Mouse (Mus musculus): ENCODE measurements around the gene Cblc.

Cblc gene

GRCm38 (mm10) chr7:19796697-19797588 lies at the start of gene Cblc:
TSS of gene Cblc (minus strand) at chr7:19796809.
- peak; percentile 88 for DNase-seq (ENCODE audit: low read depth, low spot score)

- peak; percentile 34 for DNase-seq (ENCODE audit: low read depth, low spot score)
Observed at GRCm38 (mm10) chr7:19844521-19845171, 48.0 kb upstream of the Cblc start.

GRCm38 (mm10) chr7:19843561-19843960 lies 47.0 kb upstream of the Cblc start:
- DNase-seq (ENCODE audit: low read depth, low spot score) = peak; percentile 69

GRCm38 (mm10) chr7:19842885-19843504 lies 46.4 kb upstream of the Cblc start:
- no peak for DNase-seq (ENCODE audit: low read depth, low spot score)

- peak; percentile 31 for DNase-seq (ENCODE audit: low read depth, low spot score)
Observed at GRCm38 (mm10) chr7:19841686-19842413, 45.2 kb upstream of the Cblc start.

- no peak for DNase-seq (ENCODE audit: low read depth, low spot score)
Observed at GRCm38 (mm10) chr7:19840936-19841335, 44.3 kb upstream of the Cblc start.

- no peak for DNase-seq (ENCODE audit: low read depth, low spot score)
Observed at GRCm38 (mm10) chr7:19840371-19840770, 43.8 kb upstream of the Cblc start.

- DNase-seq (ENCODE audit: low read depth, low spot score) = peak; percentile 58
Observed at GRCm38 (mm10) chr7:19836843-19837242, 40.2 kb upstream of the Cblc start.

- DNase-seq (ENCODE audit: low read depth, low spot score) = no peak
Observed at GRCm38 (mm10) chr7:19834055-19834454, 37.4 kb upstream of the Cblc start.

- no peak for DNase-seq (ENCODE audit: low read depth, low spot score)
Observed at GRCm38 (mm10) chr7:19831837-19832236, 35.2 kb upstream of the Cblc start.

GRCm38 (mm10) chr7:19830682-19831156 lies 34.1 kb upstream of the Cblc start:
- DNase-seq (ENCODE audit: low read depth, low spot score) = no peak

- DNase-seq (ENCODE audit: low read depth, low spot score) = no peak
Observed at GRCm38 (mm10) chr7:19829694-19830093, 33.1 kb upstream of the Cblc start.

- DNase-seq (ENCODE audit: low read depth, low spot score) = no peak
Observed at GRCm38 (mm10) chr7:19826756-19827155, 30.1 kb upstream of the Cblc start.

GRCm38 (mm10) chr7:19824182-19824973 lies 27.8 kb upstream of the Cblc start:
- DNase-seq (ENCODE audit: low read depth, low spot score) = peak; percentile 93

- DNase-seq (ENCODE audit: low read depth, low spot score) = peak; percentile 37
Observed at GRCm38 (mm10) chr7:19823256-19824181, 26.9 kb upstream of the Cblc start.

- peak; percentile 88 for DNase-seq (ENCODE audit: low read depth, low spot score)
Observed at GRCm38 (mm10) chr7:19822604-19823058, 26.0 kb upstream of the Cblc start, which contains the start of gene Bcl3. TSS of gene Bcl3 (minus strand) at chr7:19822770.

- DNase-seq (ENCODE audit: low read depth, low spot score) = no peak
Observed at GRCm38 (mm10) chr7:19822193-19822592, 25.6 kb upstream of the Cblc start.

GRCm38 (mm10) chr7:19821633-19822032 lies 25.0 kb upstream of the Cblc start:
- no peak for DNase-seq (ENCODE audit: low read depth, low spot score)

GRCm38 (mm10) chr7:19820347-19821048 lies 23.9 kb upstream of the Cblc start:
- peak; percentile 49 for DNase-seq (ENCODE audit: low read depth, low spot score)
